Mouse (Mus musculus) CH12.LX (cell line): ENCODE measurements around the gene Dkkl1. TPM values are rescaled to one million over a fixed set of nuclear protein-coding genes. Genes with fewer than 3 reads are reported as not detected.

Experiments
- DNase-seq: peaks from one replicate; pipeline ENCODE4 v3.0.0-alpha.2; 2013; ENCODE audit errors: extremely low read depth
- H3K27ac ChIP-seq: 2 replicates; pipeline ENCODE4 v1.5.1; 2012; ENCODE audit warnings: low read depth, mild to moderate bottlenecking, control low read depth, moderate library complexity; ENCODE audit not compliant: insufficient read depth
- H3K27me3 ChIP-seq: replicated peaks from 2 replicates; pipeline ENCODE3; 2012; ENCODE audit warnings: inconsistent platforms
- H3K36me3 ChIP-seq, 2 experiments: replicated peaks in 1 of 2; 2 replicates each; pipeline versions ENCODE3 to v1.6.1; 2012; ENCODE audit warnings: inconsistent platforms in 1 of 2, low read length in 1 of 2, mild to moderate bottlenecking in 1 of 2, mixed read lengths in 1 of 2, moderate library complexity in 1 of 2; ENCODE audit not compliant: control insufficient read depth in 1 of 2, insufficient read depth in 1 of 2
- H3K4me1 ChIP-seq, 2 experiments: 2 replicates each; pipeline ENCODE4 v1.6.1; 2012; ENCODE audit warnings: inconsistent platforms in 1 of 2, moderate library complexity in 1 of 2; ENCODE audit not compliant: insufficient read depth in 2 of 2, control insufficient read depth in 1 of 2
- H3K4me2 ChIP-seq: 2 replicates; pipeline ENCODE4 v1.6.1; 2012; ENCODE audit warnings: low read depth, mild to moderate bottlenecking, control low read depth; ENCODE audit not compliant: poor library complexity, insufficient read depth, severe bottlenecking
- H3K4me3 ChIP-seq, 3 experiments: fragments of 150-350 bp in 1 of 3; sonication (generic) in 1 of 3; replicated peaks in 1 of 3; 2 replicates each; pipeline versions ENCODE3 to v1.5.1; 2011 to 2012; ENCODE audit warnings: low read depth in 2 of 3, low read length in 2 of 3, mild to moderate bottlenecking in 2 of 3, moderate library complexity in 2 of 3, control low read depth in 1 of 3, improper control_type of control experiment in 1 of 3, inconsistent platforms in 1 of 3, mixed read lengths in 1 of 3; ENCODE audit not compliant: poor library complexity in 1 of 3
- H3K79me2 ChIP-seq: replicated peaks from 2 replicates; pipeline ENCODE4 v1.6.1; 2012; ENCODE audit warnings: mild to moderate bottlenecking, moderate library complexity; ENCODE audit not compliant: control insufficient read depth, poor library complexity, insufficient read depth, severe bottlenecking; ENCODE audit errors: extremely low read depth
- H3K9ac ChIP-seq: 2 replicates; pipeline ENCODE4 v1.6.1; 2012; ENCODE audit warnings: low read depth, mild to moderate bottlenecking, control low read depth, moderate library complexity; ENCODE audit not compliant: insufficient read depth
- H3K9me3 ChIP-seq: replicated peaks from 2 replicates; pipeline ENCODE3; 2012; ENCODE audit warnings: low read length, inconsistent platforms, mixed read lengths
- CHD1 ChIP-seq: IDR thresholded peaks from 2 replicates; pipeline ENCODE4 v1.6.1; 2012; ENCODE audit warnings: low read depth, low read length, improper control_type of control experiment, inconsistent platforms
- CHD2 ChIP-seq: IDR thresholded peaks from 2 replicates; pipeline ENCODE4 v1.6.1; 2011; ENCODE audit warnings: low read length, improper control_type of control experiment
- CTCF ChIP-seq, 2 experiments: IDR thresholded peaks in 1 of 2; conservative IDR thresholded peaks in 1 of 2; 2 replicates each; pipeline ENCODE4 v1.5.1; 2011 to 2012; ENCODE audit warnings: low read depth in 2 of 2, low read length in 2 of 2, improper control_type of control experiment in 1 of 2, inconsistent platforms in 1 of 2, mild to moderate bottlenecking in 1 of 2, moderate library complexity in 1 of 2
- E2F4 ChIP-seq: IDR thresholded peaks from 2 replicates; pipeline ENCODE4 v1.6.1; 2011; ENCODE audit warnings: low read depth, low read length, improper control_type of control experiment; ENCODE audit not compliant: insufficient replicate concordance
- ELF1 ChIP-seq: IDR thresholded peaks from 2 replicates; pipeline ENCODE4 v1.6.1; 2014; ENCODE audit warnings: low read depth, mild to moderate bottlenecking, inconsistent platforms, low read length, improper control_type of control experiment
- ETS1 ChIP-seq: conservative IDR thresholded peaks from 2 replicates; pipeline ENCODE4 v1.6.1; 2012; ENCODE audit warnings: low read depth, mild to moderate bottlenecking, inconsistent platforms, low read length, improper control_type of control experiment, moderate library complexity
- GABPA ChIP-seq: IDR thresholded peaks from 2 replicates; pipeline ENCODE4 v1.6.1; 2012; ENCODE audit warnings: low read depth, low read length, improper control_type of control experiment, inconsistent platforms; ENCODE audit not compliant: insufficient replicate concordance
- IRF4 ChIP-seq: IDR thresholded peaks from 2 replicates; pipeline ENCODE4 v1.6.1; 2014; ENCODE audit warnings: low read depth, mild to moderate bottlenecking, inconsistent platforms, low read length, improper control_type of control experiment
- KAT2A ChIP-seq: IDR thresholded peaks from 2 replicates; pipeline ENCODE4 v1.6.1; 2012; ENCODE audit warnings: low read length, improper control_type of control experiment, inconsistent platforms; ENCODE audit not compliant: insufficient replicate concordance
- MEF2A ChIP-seq: IDR thresholded peaks from 2 replicates; pipeline ENCODE4 v1.6.1; 2014; ENCODE audit warnings: low read depth, mild to moderate bottlenecking, inconsistent platforms, low read length, improper control_type of control experiment, borderline replicate concordance
- MYC ChIP-seq: IDR thresholded peaks from 2 replicates; pipeline ENCODE4 v1.6.1; 2011; ENCODE audit warnings: low read depth, mild to moderate bottlenecking, improper control_type of control experiment, low read length
- NELFE ChIP-seq: IDR thresholded peaks from 2 replicates; pipeline ENCODE4 v1.6.1; 2011; ENCODE audit warnings: low read depth, low read length, improper control_type of control experiment
- NRF1 ChIP-seq: IDR thresholded peaks from 2 replicates; pipeline ENCODE4 v1.6.1; 2014; ENCODE audit warnings: low read depth, mild to moderate bottlenecking, inconsistent platforms, low read length, improper control_type of control experiment, moderate library complexity
- PAX5 ChIP-seq: IDR thresholded peaks from 2 replicates; pipeline ENCODE4 v1.6.1; 2012; ENCODE audit warnings: low read length, inconsistent platforms, mixed read lengths
- POLR2A ChIP-seq: IDR thresholded peaks from 2 replicates; pipeline ENCODE4 v1.6.1; 2011; ENCODE audit warnings: low read depth, mild to moderate bottlenecking, improper control_type of control experiment, low read length
- POLR2AphosphoS2 ChIP-seq: IDR thresholded peaks from 2 replicates; pipeline ENCODE4 v1.6.1; 2011; ENCODE audit warnings: low read depth, low read length, improper control_type of control experiment
- RAD21 ChIP-seq: IDR thresholded peaks from 2 replicates; pipeline ENCODE4 v1.6.1; 2011; ENCODE audit warnings: low read depth, mild to moderate bottlenecking, low read length, improper control_type of control experiment, moderate library complexity
- RCOR1 ChIP-seq: conservative IDR thresholded peaks from 2 replicates; pipeline ENCODE4 v1.6.1; 2012; ENCODE audit warnings: low read depth, mild to moderate bottlenecking, inconsistent platforms, low read length, improper control_type of control experiment
- TBP ChIP-seq: conservative IDR thresholded peaks from 2 replicates; pipeline ENCODE4 v1.6.1; 2011; ENCODE audit warnings: low read depth, low read length, improper control_type of control experiment
- TCF12 ChIP-seq: IDR thresholded peaks from 2 replicates; pipeline ENCODE4 v1.6.1; 2014; ENCODE audit warnings: low read depth, mild to moderate bottlenecking, inconsistent platforms, low read length, improper control_type of control experiment
- USF1 ChIP-seq: IDR thresholded peaks from 2 replicates; pipeline ENCODE4 v1.6.1; 2014; ENCODE audit warnings: low read depth, mild to moderate bottlenecking, inconsistent platforms, low read length, improper control_type of control experiment
- USF2 ChIP-seq: conservative IDR thresholded peaks from 2 replicates; pipeline ENCODE4 v1.6.1; 2011; ENCODE audit warnings: low read depth, low read length, improper control_type of control experiment
- ZKSCAN1 ChIP-seq: IDR thresholded peaks from 2 replicates; pipeline ENCODE4 v1.6.1; 2012; ENCODE audit warnings: low read depth, inconsistent platforms, low read length, improper control_type of control experiment, borderline replicate concordance
- ZMIZ1 ChIP-seq: IDR thresholded peaks from 2 replicates; pipeline ENCODE4 v1.6.1; 2012; ENCODE audit warnings: low read depth, mild to moderate bottlenecking, inconsistent platforms, low read length, improper control_type of control experiment
- dilution Hi-C: fragments of 300-500 bp; cut with MboI; formaldehyde crosslinking; loops from 2 replicates; pipeline ENCODE4 v1.14.3; 2020; ENCODE audit warnings: low sequenced_read_pairs; ENCODE audit not compliant: extremely low pct_unique_long_range_greater_than_20kb, extremely low pct_ligation_motif_present
- in situ Hi-C: fragments of 300-500 bp; cut with MboI; formaldehyde crosslinking; loops from 3 replicates; pipeline ENCODE4 v1.14.3; 2019; ENCODE audit warnings: low sequenced_read_pairs, low pct_ligation_motif_present, low pct_unique_long_range_greater_than_20kb, mixed read lengths
- polyA plus RNA-seq: library from polyadenylated mRNA; unstranded; fragments of >175 nt; gene quantifications from 2 replicates; pipeline ENCODE4 v1.2.1, GENCODE M21; 2012; ENCODE audit warnings: low read depth; ENCODE audit not compliant: insufficient read length
- total RNA-seq, 2 experiments: library from RNA; depleted of rRNA; stranded (reverse); fragments of 300-350 nt in 1 of 2; fragments of >200 nt in 1 of 2; gene quantifications; 2 replicates each; pipeline ENCODE4 v1.2.3; 2012 to 2014

Dkkl1 gene
- total and polyA plus RNA-seq, 3 experiments: 0.24 to 1.6 (median 0.44) TPM

DNA sequence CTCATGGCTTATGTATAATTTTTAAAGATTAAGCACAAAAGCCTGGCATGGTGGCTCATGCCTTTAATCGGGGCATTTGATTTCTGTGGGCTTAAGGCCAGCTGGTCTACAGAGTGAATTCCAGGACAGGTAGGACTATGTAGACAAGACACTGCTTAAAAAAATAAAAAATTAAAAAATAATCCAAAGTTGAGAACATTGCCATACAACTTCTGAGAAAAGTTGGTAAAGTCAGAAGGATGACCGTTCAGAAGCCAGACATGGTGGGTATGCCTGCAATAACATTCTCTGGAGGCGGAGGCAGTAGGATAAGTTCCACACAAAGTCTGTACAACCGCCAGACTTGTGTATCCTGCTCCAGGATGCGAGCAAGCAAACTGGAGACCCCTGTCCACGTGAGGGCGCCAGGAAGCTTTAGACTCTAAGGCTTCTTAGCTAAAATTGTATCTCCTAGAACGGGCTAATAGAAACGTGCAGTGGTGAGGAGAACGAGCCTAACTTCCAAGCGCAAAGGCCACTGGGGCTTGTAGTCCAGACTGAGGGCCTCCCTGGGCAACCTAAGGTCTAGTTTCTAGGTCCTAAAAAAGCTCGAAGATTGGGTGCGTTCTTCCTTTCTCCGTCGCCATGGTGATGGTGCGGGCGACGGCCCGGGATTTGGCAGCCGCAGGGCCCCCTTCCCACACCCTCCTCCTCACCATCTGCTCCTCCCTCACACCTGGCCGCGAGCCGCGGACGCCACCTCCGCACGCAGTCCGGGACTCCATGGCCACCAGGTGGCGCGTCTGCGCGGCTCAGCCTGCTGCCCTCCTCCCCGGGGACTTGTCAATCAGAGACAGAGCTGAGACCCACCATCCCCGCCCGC is 50.1 kb downstream of the Dkkl1 start (continued):
- TF ChIP-seq CHD1 (no peak), USF2 (no peak), ZKSCAN1 (no peak), TCF12 (peak; percentile 77), ETS1 (no peak), POLR2AphosphoS2 (no peak), TBP (no peak), CHD2 (no peak), ELF1 (no peak), RCOR1 (no peak), KAT2A (no peak), PAX5 (no peak), GABPA (no peak), NELFE (no peak)

DNA sequence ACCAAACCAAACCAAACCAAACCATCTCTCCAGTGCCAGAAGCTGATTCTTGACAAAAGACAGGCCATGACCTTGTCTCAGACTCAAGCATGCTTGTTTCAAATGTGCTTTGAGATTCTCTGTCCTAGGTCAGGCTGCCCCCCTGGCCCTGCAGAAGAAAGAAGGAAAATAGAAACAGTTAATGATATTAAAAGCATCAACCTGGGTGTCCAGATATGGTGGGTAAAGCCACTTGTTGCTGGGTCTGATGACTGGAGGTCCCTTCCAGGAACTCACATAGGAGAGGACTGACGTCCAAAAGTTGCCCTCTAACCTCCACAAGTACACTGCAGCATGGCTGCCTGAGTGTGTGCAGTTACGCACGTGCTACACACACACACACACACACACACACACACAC is 51.1 kb downstream of the Dkkl1 start:
- DNase-seq: no peak
- no peaks in the 10 kb centered on the region for H3K79me2 ChIP-seq
- no peak for TF ChIP-seq USF2
- TF ChIP-seq KAT2A: no peak
- TF ChIP-seq ZMIZ1: no peak
- no peak for TF ChIP-seq ZKSCAN1
- no peak for TF ChIP-seq MYC
- no peak for TF ChIP-seq IRF4
- TF ChIP-seq NRF1: no peak
- TF ChIP-seq ETS1: no peak
- no peak for TF ChIP-seq RCOR1
- TF ChIP-seq GABPA: no peak
- TF ChIP-seq CTCF (conservative IDR thresholded peaks at IDR 0.05 in 1 of 2, IDR thresholded peaks at IDR 0.05 in 1 of 2; ENCODE audit: low read depth in 2 of 2, low read length in 2 of 2): no peak
- TF ChIP-seq RAD21: no peak
- TF ChIP-seq POLR2A: no peak
- no peak for TF ChIP-seq CHD1
- TF ChIP-seq USF1: no peak
- TF ChIP-seq MEF2A: no peak
- TF ChIP-seq E2F4: no peak
- TF ChIP-seq ELF1: no peak
- TF ChIP-seq TCF12: no peak
- peaks cover 0 to 11% of the 10 kb centered on the region in 2 experiments; a peak in 3 of 4 replicates for H3K4me1 ChIP-seq
- no peak overlapping the region for H3K27ac ChIP-seq
- no peak overlapping the region for H3K9ac ChIP-seq
- dilution Hi-C loops: no loop called here
- peaks cover 0 to 46% of the 10 kb centered on the region in 2 experiments for H3K36me3 ChIP-seq
- peaks cover 33% of the 10 kb centered on the region for H3K27me3 ChIP-seq
- in situ Hi-C loops: loop anchor here (10.0 kb wide), 1 partner anchor 144 kb away; no protein-coding TSS in a partner anchor
- no peaks in the 10 kb centered on the region for H3K9me3 ChIP-seq
- H3K4me2 ChIP-seq: no peak overlapping the region
- H3K4me3 ChIP-seq: no peak overlapping the region
